Mouse (Mus musculus): ENCODE results near the gene Eif3k. TPM values are rescaled to one million over a fixed set of nuclear protein-coding genes. Genes with fewer than 3 reads are reported as not detected.
"Not testable (repeated sequence)": the region's sequence is repeated elsewhere in the genome, so short reads cannot be mapped to it uniquely, and the experiment has no call there.

The Eif3k gene
- polyA plus RNA-seq, 1 experiment: 429 TPM

DNA sequence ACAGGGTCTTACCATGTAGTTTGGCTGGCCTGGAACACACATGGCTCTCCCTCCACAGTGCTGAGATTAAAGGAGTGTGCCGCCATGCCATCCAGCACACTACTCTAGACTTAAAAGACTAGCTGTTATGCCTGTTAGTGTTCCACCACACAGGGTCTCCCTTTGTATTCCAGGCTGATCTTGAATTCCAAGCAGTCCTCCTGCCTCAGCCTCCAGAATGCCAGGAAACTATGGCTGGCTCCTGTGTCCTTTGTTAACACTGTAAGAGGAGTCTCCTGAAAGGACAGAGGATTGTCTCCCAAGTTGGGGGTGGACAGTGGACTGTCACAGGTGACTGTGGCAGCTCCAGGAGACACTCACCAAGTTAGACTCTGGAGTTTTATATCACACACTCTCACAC, 12.4 kb downstream of the Eif3k start:
- peaks cover 8% of the 10 kb centered on the region for H3K36me3 ChIP-seq (ENCODE audit: control insufficient read depth, insufficient read depth)
- H3K27me3 ChIP-seq (ENCODE audit: control insufficient read depth, insufficient read depth, insufficient read length): no peaks in the 10 kb centered on the region
- H3K79me3 ChIP-seq (ENCODE audit: low read depth): no peaks in the 10 kb centered on the region
- H3K79me2 ChIP-seq (ENCODE audit: control insufficient read depth, insufficient read depth): no peaks in the 10 kb centered on the region
- no peak overlapping the region for H3ac ChIP-seq (ENCODE audit: control insufficient read depth, insufficient read length, low read depth)
- TF ChIP-seq MYOG (IDR thresholded peaks at IDR 0.05; ENCODE audit: control insufficient read depth, extremely low read depth, insufficient read length) (no peak), MYOD1 (IDR thresholded peaks at IDR 0.05; ENCODE audit: control insufficient read depth, insufficient read length, low read depth) (no peak), FOSL1 (IDR thresholded peaks at IDR 0.05; ENCODE audit: insufficient read depth, low read length, poor library complexity, severe bottlenecking) (no peak), USF1 (IDR thresholded peaks at IDR 0.05; ENCODE audit: low read depth) (no peak), CTCF (IDR thresholded peaks at IDR 0.05; ENCODE audit: control insufficient read depth, insufficient read depth, insufficient read length) (no peak), CEBPB (IDR thresholded peaks at IDR 0.05; ENCODE audit: low read depth) (no peak), MAX (IDR thresholded peaks at IDR 0.05) (no peak)
- H3K4me3 ChIP-seq (ENCODE audit: insufficient read depth, poor library complexity, severe bottlenecking): no peak overlapping the region

DNA sequence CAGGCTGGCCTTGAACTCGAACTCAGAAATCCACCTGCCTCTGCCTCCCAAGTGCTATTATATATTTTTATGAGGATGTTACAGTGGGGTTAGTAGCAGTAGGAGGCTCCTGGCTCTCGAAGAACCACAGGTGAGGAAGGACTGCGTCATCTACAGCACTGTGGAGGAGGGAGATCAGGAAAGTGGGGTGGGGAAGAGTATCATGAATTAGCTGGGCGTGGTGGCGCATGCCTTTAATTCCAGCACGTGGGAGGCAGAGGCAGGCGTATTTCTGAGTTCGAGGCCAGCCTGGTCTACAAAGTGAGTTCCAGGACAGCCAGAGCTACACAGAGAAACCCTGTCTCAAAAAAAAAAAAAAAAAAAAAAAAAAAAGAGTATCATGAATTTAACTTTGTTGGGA, 13.5 kb downstream of the Eif3k start:
- H3ac ChIP-seq (ENCODE audit: control insufficient read depth, insufficient read length, low read depth); H3K79me2 ChIP-seq (ENCODE audit: control insufficient read depth, insufficient read depth); H3K4me3 ChIP-seq (ENCODE audit: insufficient read depth, poor library complexity, severe bottlenecking); H3K27me3 ChIP-seq (ENCODE audit: control insufficient read depth, insufficient read depth, insufficient read length); H3K79me3 ChIP-seq (ENCODE audit: low read depth); H3K36me3 ChIP-seq (ENCODE audit: control insufficient read depth, insufficient read depth): not testable (repeated sequence)

DNA sequence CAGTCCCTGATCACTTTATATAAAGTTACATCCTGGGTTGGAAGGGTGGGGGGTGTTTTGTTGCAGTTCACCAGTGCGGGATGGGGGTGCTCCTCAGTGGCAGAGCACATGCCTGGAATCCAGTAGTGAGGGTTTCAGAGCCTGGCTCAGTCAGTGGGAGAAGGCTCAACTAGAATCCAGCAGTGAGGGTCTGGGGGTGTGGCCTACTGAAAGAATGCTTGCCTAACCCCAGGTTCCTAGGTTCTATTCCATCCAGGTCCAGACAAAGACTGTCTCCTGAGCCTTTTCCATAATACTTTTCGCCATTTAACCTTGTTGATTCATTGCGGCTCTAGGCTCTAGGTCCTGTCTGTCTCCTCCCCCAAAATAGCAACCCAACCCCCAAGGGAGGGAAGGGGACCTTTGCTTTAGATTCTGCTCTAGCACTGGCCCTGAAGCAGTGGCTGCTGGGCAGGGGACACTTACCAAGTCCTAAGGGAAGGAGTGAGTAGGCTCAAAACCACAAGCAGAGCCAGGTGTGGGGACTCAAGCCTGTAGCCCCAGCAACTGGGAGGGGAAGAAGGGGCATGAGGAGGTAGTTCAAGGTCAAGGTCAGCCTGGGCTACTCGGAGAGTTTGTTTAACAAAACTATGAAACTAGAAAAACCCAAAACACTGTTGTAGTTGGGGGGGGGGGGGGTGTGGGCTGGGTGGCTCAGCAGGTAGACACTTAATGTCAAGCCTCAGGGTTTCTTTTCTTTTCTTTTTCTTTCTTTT, 14.7 kb downstream of the Eif3k start:
- TF ChIP-seq CTCF (IDR thresholded peaks at IDR 0.05; ENCODE audit: control insufficient read depth, insufficient read depth, insufficient read length) (no peak), MYOG (IDR thresholded peaks at IDR 0.05; ENCODE audit: control insufficient read depth, extremely low read depth, insufficient read length) (no peak), FOSL1 (IDR thresholded peaks at IDR 0.05; ENCODE audit: insufficient read depth, low read length, poor library complexity, severe bottlenecking) (no peak), CEBPB (IDR thresholded peaks at IDR 0.05; ENCODE audit: low read depth) (no peak), MAX (IDR thresholded peaks at IDR 0.05) (no peak), USF1 (IDR thresholded peaks at IDR 0.05; ENCODE audit: low read depth) (no peak), MYOD1 (IDR thresholded peaks at IDR 0.05; ENCODE audit: control insufficient read depth, insufficient read length, low read depth) (no peak)
- Histone ChIP-seq H3K36me3 (ENCODE audit: control insufficient read depth, insufficient read depth) (no peaks in the 10 kb centered on the region), H3K79me2 (ENCODE audit: control insufficient read depth, insufficient read depth) (peaks cover 2% of the 10 kb centered on the region), H3K79me3 (ENCODE audit: low read depth) (peaks cover under 1% of the 10 kb centered on the region), H3ac (ENCODE audit: control insufficient read depth, insufficient read length, low read depth) (no peak overlapping the region), H3K27me3 (ENCODE audit: control insufficient read depth, insufficient read depth, insufficient read length) (no peaks in the 10 kb centered on the region), H3K4me3 (ENCODE audit: insufficient read depth, poor library complexity, severe bottlenecking) (no peak overlapping the region)

DNA sequence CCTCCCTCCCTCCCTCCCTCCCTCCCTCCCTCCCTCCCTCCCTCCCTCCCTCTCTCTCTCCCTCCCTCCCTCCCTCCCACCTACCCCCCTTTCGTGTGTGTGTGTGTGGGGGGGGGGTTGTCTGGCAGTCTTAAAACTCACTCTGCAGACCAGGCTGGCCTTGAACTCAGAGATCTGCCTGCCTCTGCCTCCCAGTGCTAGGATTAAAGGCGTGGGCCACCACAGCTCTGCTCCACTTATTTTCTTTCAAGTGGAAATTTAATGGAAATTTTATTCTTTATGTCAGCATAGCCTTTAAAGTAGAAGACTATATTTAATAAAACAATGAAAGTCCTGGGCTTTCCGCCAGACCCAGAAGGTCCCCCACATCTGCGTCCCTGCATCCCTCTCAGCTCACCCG, 15.5 kb downstream of the Eif3k start:
- H3K27me3 ChIP-seq (ENCODE audit: control insufficient read depth, insufficient read depth, insufficient read length): no peaks in the 10 kb centered on the region
- no peak overlapping the region for H3ac ChIP-seq (ENCODE audit: control insufficient read depth, insufficient read length, low read depth)
- peaks cover 8% of the 10 kb centered on the region for H3K79me3 ChIP-seq (ENCODE audit: low read depth)
- no peaks in the 10 kb centered on the region for H3K36me3 ChIP-seq (ENCODE audit: control insufficient read depth, insufficient read depth)
- TF ChIP-seq USF1 (IDR thresholded peaks at IDR 0.05; ENCODE audit: low read depth) (no peak), FOSL1 (IDR thresholded peaks at IDR 0.05; ENCODE audit: insufficient read depth, low read length, poor library complexity, severe bottlenecking) (no peak)
- H3K79me2 ChIP-seq (ENCODE audit: control insufficient read depth, insufficient read depth): peaks cover 9% of the 10 kb centered on the region
- H3K4me3 ChIP-seq (ENCODE audit: insufficient read depth, poor library complexity, severe bottlenecking): no peak overlapping the region

DNA sequence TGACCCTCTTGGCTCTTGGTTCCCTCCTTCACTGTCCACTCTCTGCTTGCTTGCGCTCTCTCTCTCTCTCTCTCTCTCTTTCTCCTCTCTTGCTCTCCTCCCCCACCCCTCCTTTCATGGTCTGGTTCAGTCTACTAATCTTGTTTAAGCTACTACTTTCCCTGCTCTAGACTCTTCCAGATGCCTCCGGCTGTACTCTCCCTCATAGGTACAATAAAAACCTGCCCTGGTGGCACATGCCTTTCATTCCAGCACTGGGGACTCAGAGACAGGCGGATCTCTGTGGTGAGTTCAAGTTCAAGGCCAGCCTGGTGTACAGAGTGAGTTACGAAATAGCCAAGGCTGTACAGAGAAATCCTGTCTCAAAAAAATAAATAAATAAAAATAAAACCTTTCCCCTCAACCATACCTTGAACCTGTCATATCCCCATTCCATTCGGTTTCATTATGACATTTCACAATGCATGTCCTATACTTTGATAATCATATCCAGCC, 16.3 kb downstream of the Eif3k start:
- TF ChIP-seq MYOG (IDR thresholded peaks at IDR 0.05; ENCODE audit: control insufficient read depth, extremely low read depth, insufficient read length) (no peak), MAX (IDR thresholded peaks at IDR 0.05) (no peak), CTCF (IDR thresholded peaks at IDR 0.05; ENCODE audit: control insufficient read depth, insufficient read depth, insufficient read length) (no peak), USF1 (IDR thresholded peaks at IDR 0.05; ENCODE audit: low read depth) (no peak), MYOD1 (IDR thresholded peaks at IDR 0.05; ENCODE audit: control insufficient read depth, insufficient read length, low read depth) (no peak)
- Histone ChIP-seq H3K79me2 (ENCODE audit: control insufficient read depth, insufficient read depth) (peaks cover 17% of the 10 kb centered on the region), H3K4me3 (ENCODE audit: insufficient read depth, poor library complexity, severe bottlenecking) (no peak overlapping the region)

DNA sequence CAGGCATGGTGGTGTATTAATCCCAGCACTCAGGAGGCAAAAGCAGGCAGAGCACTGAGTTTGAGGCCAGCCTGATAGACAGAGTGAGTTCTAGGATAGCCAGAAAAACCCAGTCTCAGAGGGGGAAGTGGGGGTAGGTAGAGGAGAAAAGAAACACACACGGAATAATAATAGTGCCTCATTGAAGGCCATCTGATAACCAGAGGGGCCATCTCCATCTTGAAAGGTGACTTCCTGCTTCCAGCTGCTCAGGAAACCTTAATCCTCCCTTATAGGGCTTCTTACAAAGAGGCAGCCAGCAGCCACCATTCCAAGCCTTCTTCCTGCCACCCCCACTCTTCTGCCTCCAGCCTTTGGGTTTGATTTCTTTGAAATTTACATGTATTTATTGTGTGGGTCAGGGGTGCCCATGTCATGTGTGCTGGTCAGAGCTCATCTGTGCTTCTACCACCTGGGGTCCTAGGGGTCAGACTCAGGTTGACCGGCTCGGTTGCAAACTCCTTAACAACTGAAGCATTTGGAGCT, 18.2 kb downstream of the Eif3k start:
- no peak overlapping the region for H3K4me3 ChIP-seq (ENCODE audit: insufficient read depth, poor library complexity, severe bottlenecking)
- TF ChIP-seq FOSL1 (IDR thresholded peaks at IDR 0.05; ENCODE audit: insufficient read depth, low read length, poor library complexity, severe bottlenecking): no peak
- H3K36me3 ChIP-seq (ENCODE audit: control insufficient read depth, insufficient read depth): peaks cover 7% of the 10 kb centered on the region

More for the DNA sequence above, 16.3 kb downstream of the Eif3k start:
- Histone ChIP-seq H3K27me3 (ENCODE audit: control insufficient read depth, insufficient read depth, insufficient read length) (no peaks in the 10 kb centered on the region), H3ac (ENCODE audit: control insufficient read depth, insufficient read length, low read depth) (no peak overlapping the region), H3K36me3 (ENCODE audit: control insufficient read depth, insufficient read depth) (no peaks in the 10 kb centered on the region), H3K79me3 (ENCODE audit: low read depth) (peaks cover 16% of the 10 kb centered on the region)

More for the DNA sequence above, 18.2 kb downstream of the Eif3k start:
- Histone ChIP-seq H3K79me2 (ENCODE audit: control insufficient read depth, insufficient read depth) (peaks cover 36% of the 10 kb centered on the region), H3ac (ENCODE audit: control insufficient read depth, insufficient read length, low read depth) (no peak overlapping the region), H3K79me3 (ENCODE audit: low read depth) (peaks cover 35% of the 10 kb centered on the region), H3K27me3 (ENCODE audit: control insufficient read depth, insufficient read depth, insufficient read length) (no peaks in the 10 kb centered on the region)

Data from C2C12 (cell line).